Mouse (Mus musculus) lung, embryonic 14.5 days (tissue): ENCODE measurements at regions not wholly inside any gene's neighbourhood (a gene's known extent, or its start where the extent isn't known, plus 50 kb on each side); places are given as distances from the start of the nearest gene placed in this dataset.
A peak's percentile ranks its signal among the peaks of the same experiment; 100 is the strongest.

Experiments
- ATAC-seq: fragments of 200-750 bp; cut with Nextera tagmentation; 2 replicates; pipeline ENCODE4 v1.8.0; 2017; ENCODE audit warnings: mild to moderate bottlenecking, moderate TSS enrichment, moderate library complexity; ENCODE audit not compliant: insufficient read depth
- DNase-seq: peaks from one replicate; pipeline ENCODE4 v3.0.0-alpha.2; 2015
- H3K27ac ChIP-seq: fragments of 300-500 bp; sonication (generic); 2 replicates; pipeline ENCODE4 v1.5.1; 2014; ENCODE audit warnings: low read depth, mild to moderate bottlenecking, moderate library complexity
- H3K27me3 ChIP-seq: fragments of 300-500 bp; sonication (generic); 2 replicates; pipeline ENCODE4 v1.6.1; 2014; ENCODE audit warnings: low read length, control low read depth; ENCODE audit not compliant: insufficient read depth
- H3K36me3 ChIP-seq: fragments of 300-500 bp; sonication (generic); 2 replicates; pipeline ENCODE4 v1.6.1; 2014; ENCODE audit warnings: control low read depth; ENCODE audit not compliant: insufficient read depth
- H3K4me1 ChIP-seq: fragments of 300-500 bp; sonication (generic); 2 replicates; pipeline ENCODE4 v1.6.1; 2014; ENCODE audit warnings: antibody characterized with exemption, control low read depth; ENCODE audit not compliant: insufficient read depth
- H3K4me2 ChIP-seq: fragments of 300-500 bp; sonication (generic); 2 replicates; pipeline ENCODE4 v1.6.1; 2014; ENCODE audit warnings: mild to moderate bottlenecking
- H3K4me3 ChIP-seq: fragments of 300-500 bp; sonication (generic); 2 replicates; pipeline ENCODE4 v1.5.1; 2014; ENCODE audit warnings: low read depth, low read length
- H3K9ac ChIP-seq: fragments of 300-500 bp; sonication (generic); 2 replicates; pipeline ENCODE4 v1.6.1; 2014
- H3K9me3 ChIP-seq: fragments of 300-500 bp; sonication (generic); 2 replicates; pipeline ENCODE4 v1.6.1; 2016; ENCODE audit warnings: low read depth, low read length, control low read depth
- CTCF ChIP-seq: IDR thresholded peaks from 2 replicates; pipeline ENCODE4 v1.5.1; 2016; ENCODE audit warnings: antibody characterized with exemption, low read depth
- WGBS: fragments of 180-500 bp; shearing (Covaris S2); extraction: QIAGEN DNeasy Blood & Tissue Kit; methylation state at CpG from one replicate; pipeline ENCODE4 v1.1.7; 2014; 5-methylcytosine and 5-hydroxymethylcytosine counted together

GRCm38 (mm10) chr3:40267514-40267913 is 263.6 kb upstream of the Intu start:
- Histone ChIP-seq H3K27me3 (no peaks in the 10 kb centered on the region), H3K4me3 (no peak overlapping the region), H3K9ac (no peak overlapping the region), H3K4me2 (no peak overlapping the region), H3K4me1 (no peaks in the 10 kb centered on the region), H3K27ac (no peak overlapping the region), H3K36me3 (no peaks in the 10 kb centered on the region), H3K9me3 (no peaks in the 10 kb centered on the region)
- ATAC-seq (no peak), DNase-seq (no peak)
- 85% methylated on average over 1 of the region's 1 CpGs for WGBS
- no peak for TF ChIP-seq CTCF

- TF ChIP-seq CTCF, result no peak
- Histone ChIP-seq H3K27me3 (no peaks in the 10 kb centered on the region), H3K9me3 (no peaks in the 10 kb centered on the region), H3K4me3 (no peak overlapping the region), H3K36me3 (no peaks in the 10 kb centered on the region), H3K27ac (no peak overlapping the region), H3K9ac (no peak overlapping the region), H3K4me2 (no peak overlapping the region), H3K4me1 (no peaks in the 10 kb centered on the region)
- no peak for ATAC-seq
- DNase-seq, result peak; percentile 20
- WGBS, result 51% methylated on average over 1 of the region's 1 CpGs
Measured at GRCm38 (mm10) chr3:40282926-40283325, 248.2 kb upstream of the Intu start.

GRCm38 (mm10) chr3:40286959-40287710 is 244.0 kb upstream of the Intu start:
- 42% methylated on average over 7 of the region's 7 CpGs for WGBS
- TF ChIP-seq CTCF, result no peak
- DNase-seq (no peak), ATAC-seq (no peak)
- no peaks in the 10 kb centered on the region for H3K9me3 ChIP-seq
- no peaks in the 10 kb centered on the region for H3K36me3 ChIP-seq
- H3K9ac ChIP-seq, result no peak overlapping the region
- H3K27me3 ChIP-seq, result no peaks in the 10 kb centered on the region
- no peaks in the 10 kb centered on the region for H3K4me1 ChIP-seq
- H3K27ac ChIP-seq, result no peak overlapping the region
- no peak overlapping the region for H3K4me2 ChIP-seq
- no peak overlapping the region for H3K4me3 ChIP-seq

- Histone ChIP-seq H3K4me1 (no peaks in the 10 kb centered on the region), H3K36me3 (no peaks in the 10 kb centered on the region), H3K4me2 (no peak overlapping the region), H3K9me3 (no peaks in the 10 kb centered on the region), H3K4me3 (no peak overlapping the region), H3K9ac (no peak overlapping the region), H3K27me3 (no peaks in the 10 kb centered on the region), H3K27ac (no peak overlapping the region)
- ATAC-seq, result no peak
- TF ChIP-seq CTCF, result no peak
- no peak for DNase-seq
Measured at GRCm38 (mm10) chr3:40297120-40297519, 234.0 kb upstream of the Intu start.

- TF ChIP-seq CTCF, result no peak
- H3K9me3 ChIP-seq, result no peaks in the 10 kb centered on the region
- H3K27me3 ChIP-seq, result no peaks in the 10 kb centered on the region
- no peaks in the 10 kb centered on the region for H3K4me1 ChIP-seq
- DNase-seq, result no peak
- no peak overlapping the region for H3K4me2 ChIP-seq
- whole genome bisulfite sequencing, result 62% methylated on average over 5 of the region's 5 CpGs
- no peak overlapping the region for H3K4me3 ChIP-seq
- no peaks in the 10 kb centered on the region for H3K36me3 ChIP-seq
- no peak overlapping the region for H3K9ac ChIP-seq
- ATAC-seq, result no peak
- H3K27ac ChIP-seq, result no peak overlapping the region
Measured at GRCm38 (mm10) chr3:40320319-40320718, 210.8 kb upstream of the Intu start.

GRCm38 (mm10) chr3:40325872-40326803 is 204.9 kb upstream of the Intu start:
- DNase-seq, result no peak
- Histone ChIP-seq H3K27me3 (no peaks in the 10 kb centered on the region), H3K4me2 (no peak overlapping the region), H3K9me3 (no peaks in the 10 kb centered on the region), H3K9ac (no peak overlapping the region), H3K4me3 (no peak overlapping the region), H3K27ac (no peak overlapping the region), H3K4me1 (no peaks in the 10 kb centered on the region), H3K36me3 (no peaks in the 10 kb centered on the region)
- no peak for TF ChIP-seq CTCF
- no peak for ATAC-seq
- WGBS, result 76% methylated on average over 22 of the region's 22 CpGs

GRCm38 (mm10) chr3:40339492-40340030 is 191.5 kb upstream of the Intu start:
- Histone ChIP-seq H3K4me1 (no peaks in the 10 kb centered on the region), H3K4me3 (no peak overlapping the region), H3K9ac (no peak overlapping the region), H3K27ac (no peak overlapping the region), H3K4me2 (no peak overlapping the region), H3K9me3 (no peaks in the 10 kb centered on the region), H3K36me3 (no peaks in the 10 kb centered on the region), H3K27me3 (no peaks in the 10 kb centered on the region)
- DNase-seq (no peak), ATAC-seq (no peak)
- TF ChIP-seq CTCF, result no peak
- WGBS, result 86% methylated on average over 5 of the region's 5 CpGs
